Mouse (Mus musculus) granulocyte monocyte progenitor cell, adult 5-6 weeks (primary cell): ENCODE data around the gene Ergic3. TPM values are rescaled to one million over a fixed set of nuclear protein-coding genes. Genes with fewer than 3 reads are reported as not detected.
A peak's percentile ranks its signal among the peaks of the same experiment; 100 is the strongest.

Experiments used
- ATAC-seq: replicated peaks from 2 replicates; pipeline ENCODE4 v1.8.0; 2016; ENCODE audit warnings: mild to moderate bottlenecking, moderate TSS enrichment, inconsistent platforms; ENCODE audit not compliant: poor library complexity, severe bottlenecking
- total RNA-seq, 2 experiments: library from RNA; stranded (forward) in 1 of 2; stranded (reverse) in 1 of 2; fragments of 200-712, 200-1000 nt in 1 of 2; fragments of >200 nt in 1 of 2; fragmentation: Nextera tagmentation in 1 of 2; gene quantifications; 2 replicates each; pipeline ENCODE4 v1.2.3; 2014 to 2017

The Ergic3 gene
- total RNA-seq, 2 experiments from 2014 or later, result 96.2 to 197 TPM

GRCm38 (mm10) chr2:156065099-156066041 is 57.5 kb downstream of the Ergic3 start, which contains the start of gene Spag4:
Spag4 (plus strand) TSS chr2:156065175.
- peak; percentile 80 for ATAC-seq

GRCm38 (mm10) chr2:156066126-156066525 is 58.3 kb downstream of the Ergic3 start:
- ATAC-seq, result no peak

Other genes with a start within 250 kb of the Ergic3 start
- gene Mmp24, start 232.7 kb upstream of the Ergic3 start, total RNA-seq (2014; fragmentation: Nextera tagmentation), result not detected in 2 replicates
- not detected in 2 replicates for gene Mmp24, start 232.7 kb upstream of the Ergic3 start, total RNA-seq (2017)
- 16.6 and 25.7 TPM in 2 replicates for gene BC029722, start 188.6 kb upstream of the Ergic3 start, total RNA-seq (2014; fragmentation: Nextera tagmentation)
- 10.1 and 11.5 TPM in 2 replicates for gene BC029722, start 188.6 kb upstream of the Ergic3 start, total RNA-seq (2017)
- 181 and 258 TPM in 2 replicates for gene Eif6, start 181.1 kb upstream of the Ergic3 start, total RNA-seq (2014; fragmentation: Nextera tagmentation)
- 64.0 and 142 TPM in 2 replicates for gene Eif6, start 181.1 kb upstream of the Ergic3 start, total RNA-seq (2017)
- not detected in 2 replicates for gene Fam83c, start 173.2 kb upstream of the Ergic3 start, total RNA-seq (2014; fragmentation: Nextera tagmentation)
- gene Fam83c, start 173.2 kb upstream of the Ergic3 start, total RNA-seq (2017), result not detected in 2 replicates
- gene Uqcc1, start 77.7 kb upstream of the Ergic3 start, total RNA-seq (2014; fragmentation: Nextera tagmentation), result 37.9 and 39.5 TPM in 2 replicates
- 66.6 and 71.5 TPM in 2 replicates for gene Uqcc1, start 77.7 kb upstream of the Ergic3 start, total RNA-seq (2017)
- not detected in 2 replicates for gene Gm15557, start 67.3 kb upstream of the Ergic3 start, total RNA-seq (2014; fragmentation: Nextera tagmentation)
- gene Gm15557, start 67.3 kb upstream of the Ergic3 start, total RNA-seq (2017), result not detected in 2 replicates
- not detected in 2 replicates for gene Gdf5, start 62.7 kb upstream of the Ergic3 start, total RNA-seq (2014; fragmentation: Nextera tagmentation)
- not detected in 2 replicates for gene Gdf5, start 62.7 kb upstream of the Ergic3 start, total RNA-seq (2017)
- gene Cep250, start 51.6 kb upstream of the Ergic3 start, total RNA-seq (2014; fragmentation: Nextera tagmentation), result 33.3 and 44.4 TPM in 2 replicates
- 39.0 and 41.6 TPM in 2 replicates for gene Cep250, start 51.6 kb upstream of the Ergic3 start, total RNA-seq (2017)
- gene 6430550D23Rik, start 68 bp upstream of the Ergic3 start, total RNA-seq (2014; fragmentation: Nextera tagmentation), result 1.4 TPM in 1 of 2 replicates, not detected in the other
- gene 6430550D23Rik, start 68 bp upstream of the Ergic3 start, total RNA-seq (2017), result 0.30 TPM in 1 of 2 replicates, not detected in the other
- gene Fer1l4, start 44.9 kb downstream of the Ergic3 start, total RNA-seq (2014; fragmentation: Nextera tagmentation), result not detected in 2 replicates
- gene Fer1l4, start 44.9 kb downstream of the Ergic3 start, total RNA-seq (2017), result not detected in 2 replicates
- 0.49 and 8.3 TPM in 2 replicates for gene Spag4, start 57.1 kb downstream of the Ergic3 start, total RNA-seq (2014; fragmentation: Nextera tagmentation)
- gene Spag4, start 57.1 kb downstream of the Ergic3 start, total RNA-seq (2017), result 1.5 and 4.8 TPM in 2 replicates
- 34.2 and 51.5 TPM in 2 replicates for gene Cpne1, start 103.9 kb downstream of the Ergic3 start, total RNA-seq (2014; fragmentation: Nextera tagmentation)
- 14.7 and 16.5 TPM in 2 replicates for gene Cpne1, start 103.9 kb downstream of the Ergic3 start, total RNA-seq (2017)
- gene Rbm12, start 103.9 kb downstream of the Ergic3 start, total RNA-seq (2014; fragmentation: Nextera tagmentation), result 28.6 and 49.6 TPM in 2 replicates
- gene Rbm12, start 103.9 kb downstream of the Ergic3 start, total RNA-seq (2017), result 40.2 and 53.5 TPM in 2 replicates
- 11.6 and 29.4 TPM in 2 replicates for gene Gm28036, start 119.0 kb downstream of the Ergic3 start, total RNA-seq (2014; fragmentation: Nextera tagmentation)
- 27.0 and 32.3 TPM in 2 replicates for gene Gm28036, start 119.0 kb downstream of the Ergic3 start, total RNA-seq (2017)
- gene Romo1, start 136.0 kb downstream of the Ergic3 start, total RNA-seq (2014; fragmentation: Nextera tagmentation), result 174 and 217 TPM in 2 replicates
- 28.9 and 38.1 TPM in 2 replicates for gene Romo1, start 136.0 kb downstream of the Ergic3 start, total RNA-seq (2017)
- gene Nfs1, start 136.1 kb downstream of the Ergic3 start, total RNA-seq (2014; fragmentation: Nextera tagmentation), result 57.3 and 66.6 TPM in 2 replicates
- gene Nfs1, start 136.1 kb downstream of the Ergic3 start, total RNA-seq (2017), result 38.8 and 41.6 TPM in 2 replicates
- gene Rbm39, start 172.2 kb downstream of the Ergic3 start, total RNA-seq (2014; fragmentation: Nextera tagmentation), result 317 and 379 TPM in 2 replicates
- gene Rbm39, start 172.2 kb downstream of the Ergic3 start, total RNA-seq (2017), result 566 and 641 TPM in 2 replicates
- gene Phf20, start 188.4 kb downstream of the Ergic3 start, total RNA-seq (2014; fragmentation: Nextera tagmentation), result 17.1 and 33.3 TPM in 2 replicates
- gene Phf20, start 188.4 kb downstream of the Ergic3 start, total RNA-seq (2017), result 32.1 and 53.4 TPM in 2 replicates